Mouse (Mus musculus) kidney, embryonic 14.5 days (tissue): ENCODE data around the gene Hic1. TPM values are rescaled to one million over a fixed set of nuclear protein-coding genes. Genes with fewer than 3 reads are reported as not detected.
"Not testable (repeated sequence)": the region's sequence is repeated elsewhere in the genome, so short reads cannot be mapped to it uniquely, and the experiment has no call there.

Experiments used
- ATAC-seq: fragments of 200-750 bp; cut with Nextera tagmentation; 2 replicates; pipeline ENCODE4 v1.8.0; 2017; ENCODE audit warnings: moderate number of reproducible peaks, mild to moderate bottlenecking, moderate TSS enrichment, moderate library complexity; ENCODE audit not compliant: low FRiP score, low TSS enrichment
- H3K27ac ChIP-seq: fragments of 300-500 bp; sonication (generic); 2 replicates; pipeline ENCODE4 v1.5.1; 2014; ENCODE audit warnings: low read depth, mild to moderate bottlenecking, low read length, moderate library complexity, mixed read lengths
- H3K27me3 ChIP-seq: fragments of 300-500 bp; sonication (generic); 2 replicates; pipeline ENCODE4 v1.6.1; 2014; ENCODE audit warnings: mild to moderate bottlenecking, low read length; ENCODE audit not compliant: control insufficient read depth, insufficient read depth
- H3K36me3 ChIP-seq: fragments of 300-500 bp; sonication (generic); 2 replicates; pipeline ENCODE4 v1.6.1; 2014; ENCODE audit warnings: low read length, mixed read lengths; ENCODE audit not compliant: control insufficient read depth, insufficient read depth
- H3K4me1 ChIP-seq: fragments of 300-500 bp; sonication (generic); 2 replicates; pipeline ENCODE4 v1.6.1; 2014; ENCODE audit warnings: low read length, mixed read lengths; ENCODE audit not compliant: control insufficient read depth, insufficient read depth
- H3K4me2 ChIP-seq: fragments of 300-500 bp; sonication (generic); replicated peaks from 2 replicates; pipeline ENCODE4 v1.6.1; 2014; ENCODE audit warnings: low read depth, mild to moderate bottlenecking, low read length
- H3K4me3 ChIP-seq: fragments of 300-500 bp; sonication (generic); 2 replicates; pipeline ENCODE4 v1.5.1; 2014; ENCODE audit warnings: mild to moderate bottlenecking, low read length
- H3K9ac ChIP-seq: fragments of 300-500 bp; sonication (generic); 2 replicates; pipeline ENCODE4 v1.6.1; 2014; ENCODE audit warnings: low read depth, mild to moderate bottlenecking, low read length, moderate library complexity
- H3K9me3 ChIP-seq: fragments of 300-500 bp; sonication (generic); 2 replicates; pipeline ENCODE4 v1.6.1; 2016; ENCODE audit warnings: low read length; ENCODE audit not compliant: control insufficient read depth
- WGBS: fragments of 180-500 bp; shearing (Covaris S2); extraction: QIAGEN DNeasy Blood & Tissue Kit; methylation state at CpG from one replicate; pipeline ENCODE4 v1.1.7; 2014; 5-methylcytosine and 5-hydroxymethylcytosine counted together
- polyA plus RNA-seq: library from polyadenylated mRNA; unstranded; fragments of >200 nt; fragmentation: Nextera tagmentation; extraction: Ambion mirVana; gene quantifications from 2 replicates; pipeline ENCODE4 v1.2.1, GENCODE M21; 2014

The Hic1 gene
- polyA plus RNA-seq, 1 experiment from 2014 or later = 16.9 TPM

GRCm38 (mm10) chr11:75189713-75190370 is 20.5 kb upstream of the Hic1 start:
- Histone ChIP-seq H3K4me2 (peak overlapping the region; percentile 88), H3K27me3 (peaks cover 20% of the 10 kb centered on the region), H3K4me1 (peaks cover 22% of the 10 kb centered on the region), H3K27ac (no peak overlapping the region), H3K4me3 (peak overlapping the region; percentile 92), H3K9ac (peak overlapping the region; percentile 76), H3K36me3 (peaks cover 4% of the 10 kb centered on the region; the same call in 1 of the 2 replicates), H3K9me3 (no peaks in the 10 kb centered on the region)
- under 1% methylated on average over 22 of the region's 22 CpGs for WGBS
- peak; percentile 25; the same call in 1 of the 2 replicates for ATAC-seq

GRCm38 (mm10) chr11:75184986-75185385 is 15.7 kb upstream of the Hic1 start:
- H3K27me3 ChIP-seq = no peaks in the 10 kb centered on the region
- H3K4me2 ChIP-seq = no peak overlapping the region
- no peak overlapping the region for H3K27ac ChIP-seq
- no peak overlapping the region for H3K9ac ChIP-seq
- H3K4me1 ChIP-seq = peaks cover 6% of the 10 kb centered on the region
- WGBS = 80% methylated on average over 2 of the region's 2 CpGs
- no peaks in the 10 kb centered on the region for H3K9me3 ChIP-seq
- no peak for ATAC-seq
- peaks cover 29% of the 10 kb centered on the region; the same call in 1 of the 2 replicates for H3K36me3 ChIP-seq
- H3K4me3 ChIP-seq = no peak overlapping the region

- Histone ChIP-seq H3K27ac (no peak overlapping the region), H3K9ac (no peak overlapping the region), H3K4me1 (peaks cover 5% of the 10 kb centered on the region), H3K9me3 (no peaks in the 10 kb centered on the region), H3K27me3 (no peaks in the 10 kb centered on the region), H3K36me3 (peaks cover 29% of the 10 kb centered on the region; the same call in 1 of the 2 replicates), H3K4me3 (no peak overlapping the region), H3K4me2 (no peak overlapping the region)
- 87% methylated on average over 5 of the region's 5 CpGs for WGBS
- no peak for ATAC-seq
Measured at GRCm38 (mm10) chr11:75184573-75184972, 15.3 kb upstream of the Hic1 start.

DNA sequence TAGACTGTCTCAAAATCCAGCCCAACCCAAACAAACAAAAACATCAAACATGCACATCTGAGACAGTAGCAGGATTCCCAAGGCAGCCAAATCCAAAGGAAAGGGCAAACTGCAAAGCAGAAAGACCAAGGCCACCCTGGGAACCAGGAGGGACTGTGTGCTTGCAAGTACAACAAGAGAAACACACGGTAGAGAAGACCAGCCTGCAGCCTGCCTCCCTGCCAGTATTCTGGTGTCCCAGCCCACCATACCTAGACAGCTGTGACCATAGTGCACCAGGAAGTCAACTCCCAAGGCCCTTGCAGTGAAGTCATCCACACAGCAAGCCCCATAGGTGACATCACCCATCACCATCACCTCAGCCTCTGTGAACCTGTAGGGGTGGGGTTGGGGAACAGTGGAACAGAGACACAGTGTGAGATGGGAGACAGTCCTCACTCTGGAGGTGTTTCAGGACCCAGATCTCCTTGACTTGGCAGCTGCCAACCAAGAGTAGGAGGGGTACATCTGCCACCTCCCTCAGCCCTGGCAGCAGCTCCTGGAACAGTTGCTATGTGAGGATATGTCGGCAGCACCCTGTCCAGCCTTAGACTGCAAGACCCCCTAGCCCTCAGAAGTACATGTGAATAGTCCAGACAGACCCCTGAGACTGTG is 14.7 kb upstream of the Hic1 start:
- no peak overlapping the region for H3K9ac ChIP-seq
- H3K27me3 ChIP-seq = no peaks in the 10 kb centered on the region
- 89% methylated on average over 2 of the region's 2 CpGs for WGBS
- no peak overlapping the region for H3K4me2 ChIP-seq
- no peak overlapping the region for H3K4me3 ChIP-seq
- no peak for ATAC-seq
- H3K9me3 ChIP-seq = no peaks in the 10 kb centered on the region
- peaks cover 29% of the 10 kb centered on the region; the same call in 1 of the 2 replicates for H3K36me3 ChIP-seq
- H3K4me1 ChIP-seq = no peaks in the 10 kb centered on the region
- H3K27ac ChIP-seq = no peak overlapping the region

- Histone ChIP-seq H3K9ac (peak within 1 kb of the TSS; percentile 77), H3K27ac (peak within 1 kb of the TSS; percentile 68), H3K4me1 (peaks cover 6% of the 10 kb centered on the region), H3K4me2 (peak within 1 kb of the TSS; percentile 68), H3K4me3 (peak within 1 kb of the TSS; percentile 78), H3K9me3 (no peaks in the 10 kb centered on the region), H3K36me3 (peaks cover 37% of the 10 kb centered on the region), H3K27me3 (no peaks in the 10 kb centered on the region)
- 0% methylated on average over 33 of the region's 33 CpGs for WGBS
- peak; percentile 95 for ATAC-seq
Measured at GRCm38 (mm10) chr11:75178672-75179208, 9.4 kb upstream of the Hic1 start, which contains the start of gene Ovca2. TSS of gene Ovca2 (minus strand) at chr11:75178835.

- peak overlapping the region; percentile 68; the same call in 1 of the 2 replicates for H3K27ac ChIP-seq
Measured at GRCm38 (mm10) chr11:75178011-75178410, 8.7 kb upstream of the Hic1 start.

GRCm38 (mm10) chr11:75174574-75174973 is 5.3 kb upstream of the Hic1 start:
- not testable (repeated sequence) for H3K9ac ChIP-seq, H3K4me2 ChIP-seq, H3K4me3 ChIP-seq, ATAC-seq, H3K27ac ChIP-seq, H3K9me3 ChIP-seq
- peaks cover 32% of the 10 kb centered on the region for H3K27me3 ChIP-seq
- peaks cover 24% of the 10 kb centered on the region for H3K4me1 ChIP-seq
- WGBS = 79% methylated on average over 6 of the region's 6 CpGs
- peaks cover 12% of the 10 kb centered on the region for H3K36me3 ChIP-seq

More at GRCm38 (mm10) chr11:75178011-75178410, 8.7 kb upstream of the Hic1 start:
- Histone ChIP-seq H3K4me2 (peak overlapping the region; percentile 68), H3K4me1 (peaks cover 11% of the 10 kb centered on the region), H3K36me3 (peaks cover 32% of the 10 kb centered on the region), H3K27me3 (peaks cover 2% of the 10 kb centered on the region; the same call in 1 of the 2 replicates), H3K9ac (peak overlapping the region; percentile 77), H3K4me3 (peak overlapping the region; percentile 78), H3K9me3 (no peaks in the 10 kb centered on the region)
- no peak for ATAC-seq
- WGBS = 50% methylated on average over 12 of the region's 12 CpGs

DNA sequence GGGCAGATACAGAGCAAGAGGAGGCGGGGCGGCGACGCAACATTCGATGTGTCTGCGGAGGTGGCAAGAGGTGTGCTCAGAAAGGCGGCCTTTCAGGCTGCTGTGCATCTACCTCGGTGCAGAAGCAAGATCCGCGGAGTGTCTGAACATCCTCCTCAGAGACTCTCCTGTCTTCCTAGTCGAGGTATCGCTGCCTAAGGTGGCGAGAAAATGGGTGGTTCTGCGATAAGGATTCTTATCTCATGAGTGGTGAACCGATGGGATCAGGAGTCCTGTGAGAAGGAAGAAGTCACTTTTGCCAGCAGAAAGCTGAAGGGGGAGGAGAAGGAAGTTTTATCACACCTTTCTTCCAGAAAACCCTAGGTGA is 4.5 kb upstream of the Hic1 start:
- Histone ChIP-seq H3K27ac (no peak overlapping the region), H3K4me3 (peak overlapping the region; percentile 61), H3K36me3 (peaks cover 12% of the 10 kb centered on the region), H3K9me3 (no peaks in the 10 kb centered on the region), H3K27me3 (peaks cover 38% of the 10 kb centered on the region), H3K9ac (no peak overlapping the region), H3K4me1 (peaks cover 25% of the 10 kb centered on the region), H3K4me2 (peak overlapping the region; percentile 81)
- 3% methylated on average over 15 of the region's 15 CpGs for WGBS
- ATAC-seq = no peak
